Mouse (Mus musculus) B cell, adult 62 days (primary cell): ENCODE results near the gene Timm10b. TPM values are rescaled to one million over a fixed set of nuclear protein-coding genes. Genes with fewer than 3 reads are reported as not detected.

Experiments used
- total RNA-seq: library from RNA; stranded (reverse); gene quantifications from 4 replicates; pipeline ENCODE4 v1.2.4, GENCODE M21; 2023

The Timm10b gene
- total RNA-seq, result 44.7 to 62.5 TPM (median 54.4 TPM) in 4 replicates

DNA sequence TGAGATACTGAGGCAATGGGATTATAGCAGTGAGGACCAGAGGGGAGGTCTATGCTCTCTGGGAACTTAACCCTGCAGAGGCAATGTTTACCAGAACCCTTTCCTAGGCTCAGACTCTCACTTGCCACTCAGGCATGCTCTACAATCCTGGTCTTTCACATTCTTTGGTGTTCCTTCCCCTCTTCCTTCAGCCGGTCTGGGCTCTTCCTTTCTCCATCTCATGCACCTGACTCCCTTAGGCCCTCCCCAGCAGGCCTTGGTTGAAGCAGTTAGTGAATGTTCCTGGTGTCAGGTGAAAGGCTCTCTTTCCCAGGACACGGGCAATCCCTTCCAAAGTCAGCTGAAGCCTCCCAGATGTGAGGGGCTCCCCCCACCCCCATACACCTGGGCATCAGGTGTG lies at the start of gene Timm10b:
Gene Timm10b, plus strand, starts transcription at position 301 of the 400 bp plus-strand sequence.

DNA sequence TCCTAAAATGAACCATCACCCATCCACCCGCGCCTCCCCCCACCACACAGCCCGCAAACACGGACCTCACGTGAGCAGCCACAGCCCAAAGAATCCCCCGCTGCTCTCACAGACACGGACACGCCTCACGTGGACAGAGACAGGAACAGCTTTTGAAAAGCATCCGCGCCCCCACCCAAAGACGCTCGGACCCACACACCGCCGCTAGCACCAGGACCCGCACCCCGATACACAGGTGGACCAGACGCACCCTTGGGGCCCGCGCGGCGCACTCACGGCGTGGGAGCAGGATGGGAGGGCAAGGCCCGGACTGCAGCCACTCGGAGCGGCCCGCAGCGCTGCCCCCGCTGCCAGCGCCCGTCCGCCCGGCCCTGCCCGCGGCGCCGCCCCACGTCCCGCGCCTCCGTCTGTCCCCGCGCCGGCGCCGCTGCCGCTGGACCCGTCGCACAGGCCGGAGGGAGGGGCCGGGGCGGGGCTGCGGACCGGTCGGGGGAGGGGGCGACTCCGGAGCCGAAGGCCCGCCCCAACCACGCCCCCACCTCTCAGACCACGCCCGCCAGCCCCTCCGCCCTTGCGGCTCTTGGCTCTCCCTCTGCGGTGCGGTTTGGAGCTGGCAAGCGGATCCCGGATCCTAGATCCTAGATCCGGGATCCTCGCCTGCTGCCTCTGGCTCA lies 6.6 kb upstream of the Timm10b start, which contains the start of gene Trim3:
Gene Trim3, minus strand, starts transcription at position 445 of the 674 bp plus-strand sequence.

DNA sequence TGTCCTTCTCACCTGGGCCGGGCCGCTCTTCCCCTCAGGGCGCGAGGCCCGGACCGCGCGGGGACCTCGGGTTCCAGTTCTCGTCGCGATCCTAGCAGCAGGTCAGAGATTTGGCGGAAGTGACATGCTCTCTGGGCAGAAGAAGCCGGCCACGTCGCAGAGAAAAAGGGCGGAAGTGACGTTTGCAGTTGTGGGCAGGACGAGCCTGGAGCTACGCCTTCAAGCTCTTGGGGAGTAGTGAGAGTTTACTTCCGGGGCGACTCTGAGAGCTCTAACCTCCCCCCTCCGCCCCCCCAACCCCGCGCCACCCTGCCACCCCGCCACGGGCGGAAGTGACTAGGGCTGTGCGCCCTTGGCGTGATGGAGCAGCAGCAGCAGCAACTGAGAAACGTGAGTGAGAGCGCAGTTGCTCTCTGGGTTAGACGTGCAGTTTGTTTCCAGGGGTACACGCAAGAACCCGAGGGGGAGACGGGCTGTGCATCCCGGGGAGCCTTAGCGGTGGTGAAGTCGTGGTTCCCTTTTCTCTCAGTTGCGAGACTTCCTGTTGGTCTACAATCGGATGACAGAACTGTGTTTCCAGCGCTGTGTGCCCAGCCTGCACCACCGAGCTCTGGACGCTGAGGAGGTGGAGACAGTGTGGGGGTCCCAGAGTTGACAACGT lies 507 bp downstream of the Timm10b start, which contains the start of the genes Arfip2 and Gm45799:
Gene Arfip2, minus strand, starts transcription at position 184 of the 661 bp plus-strand sequence.
Gene Gm45799, plus strand, starts transcription at position 320 of the 661 bp plus-strand sequence.

GRCm38 (mm10) chr7:105650639-105651435 lies 11.0 kb downstream of the Timm10b start, which contains the start of gene Dnhd1:
Dnhd1 (plus strand) TSS chr7:105650827.

Other genes with a start within 250 kb of the Timm10b start
- 41.6 to 49.6 TPM (median 42.6 TPM) in 4 replicates for gene Fam160a2, start 240.0 kb upstream of the Timm10b start, total RNA-seq
- gene Cnga4, start 235.5 kb upstream of the Timm10b start, total RNA-seq, result not detected in 4 replicates
- gene Cckbr, start 214.3 kb upstream of the Timm10b start, total RNA-seq, result not detected in 4 replicates
- not detected in 4 replicates for gene Cavin3, start 157.8 kb upstream of the Timm10b start, total RNA-seq
- gene Smpd1, start 85.7 kb upstream of the Timm10b start, total RNA-seq, result 20.3 to 24.9 TPM (median 21.6 TPM) in 4 replicates
- gene Apbb1, start 58.4 kb upstream of the Timm10b start, total RNA-seq, result 3.0 to 6.0 TPM (median 4.4 TPM) in 4 replicates
- 0.39 TPM in 2 of 4 replicates, not detected in the others for gene Hpx, start 39.9 kb upstream of the Timm10b start, total RNA-seq
- 28.5 to 33.7 TPM (median 31.1 TPM) in 4 replicates for gene Trim3, start 6.5 kb upstream of the Timm10b start, total RNA-seq
- 35.4 to 45.7 TPM (median 40.0 TPM) in 4 replicates for gene Arfip2, start 360 bp downstream of the Timm10b start, total RNA-seq
- 12.0 to 22.1 TPM (median 16.1 TPM) in 4 replicates for gene Gm45799, start 496 bp downstream of the Timm10b start, total RNA-seq
- 8.4 to 11.3 TPM (median 8.9 TPM) in 4 replicates for gene Dnhd1, start 10.8 kb downstream of the Timm10b start, total RNA-seq
- gene Ilk, start 96.5 kb downstream of the Timm10b start, total RNA-seq, result 72.5 to 84.4 TPM (median 74.9 TPM) in 4 replicates
- gene Rrp8, start 97.3 kb downstream of the Timm10b start, total RNA-seq, result 21.2 to 29.2 TPM (median 24.9 TPM) in 4 replicates
- 194 to 205 TPM (median 201 TPM) in 4 replicates for gene Taf10, start 104.3 kb downstream of the Timm10b start, total RNA-seq
- gene Tpp1, start 112.2 kb downstream of the Timm10b start, total RNA-seq, result 73.9 to 93.1 TPM (median 76.4 TPM) in 4 replicates
- gene Dchs1, start 147.6 kb downstream of the Timm10b start, total RNA-seq, result not detected in 4 replicates
- 40.1 to 62.5 TPM (median 46.6 TPM) in 4 replicates for gene Mrpl17, start 171.0 kb downstream of the Timm10b start, total RNA-seq